Mouse (Mus musculus): ENCODE measurements at regions not wholly inside any gene's neighbourhood (a gene's known extent, or its start where the extent isn't known, plus 50 kb on each side); places are given as distances from the start of the nearest gene placed in this dataset.
"Not testable (repeated sequence)": the region's sequence is repeated elsewhere in the genome, so short reads cannot be mapped to it uniquely, and the experiment has no call there.

DNA sequence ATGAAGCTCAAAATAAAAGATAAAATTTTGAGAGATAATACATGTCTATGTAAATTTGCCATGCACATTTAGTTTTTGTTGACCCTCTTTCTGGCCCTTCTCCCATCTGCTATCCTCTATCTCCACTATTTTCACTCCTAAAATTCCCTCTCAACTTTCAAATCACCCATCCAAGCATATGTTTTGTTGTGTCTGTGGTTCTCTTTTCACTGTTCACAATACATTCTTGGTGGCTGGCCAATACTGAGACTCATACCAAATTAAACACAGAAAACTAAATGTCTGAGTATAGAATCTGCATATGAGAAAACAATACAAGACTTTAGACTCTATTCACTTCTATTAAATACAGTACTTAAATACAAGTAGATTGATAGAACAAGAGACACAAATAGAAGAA lies 581.2 kb upstream of the Epha5 start:
- TF ChIP-seq MYOD1 (IDR thresholded peaks at IDR 0.05; ENCODE audit: control insufficient read depth, insufficient read length, low read depth): no peak
- no peak for TF ChIP-seq MAX (IDR thresholded peaks at IDR 0.05)
- TF ChIP-seq MYOG (IDR thresholded peaks at IDR 0.05; ENCODE audit: control insufficient read depth, extremely low read depth, insufficient read length): no peak
- no peak for TF ChIP-seq CEBPB (IDR thresholded peaks at IDR 0.05; ENCODE audit: low read depth)
- no peak for TF ChIP-seq CTCF (IDR thresholded peaks at IDR 0.05; ENCODE audit: control insufficient read depth, insufficient read depth, insufficient read length)
- TF ChIP-seq FOSL1 (IDR thresholded peaks at IDR 0.05; ENCODE audit: insufficient read depth, low read length, poor library complexity, severe bottlenecking): no peak
- TF ChIP-seq USF1 (IDR thresholded peaks at IDR 0.05; ENCODE audit: low read depth): no peak
- H3K79me3 ChIP-seq (ENCODE audit: low read depth): no peaks in the 10 kb centered on the region
- H3K79me2 ChIP-seq (ENCODE audit: control insufficient read depth, insufficient read depth): no peaks in the 10 kb centered on the region
- H3K27me3 ChIP-seq (ENCODE audit: control insufficient read depth, insufficient read depth, insufficient read length): no peaks in the 10 kb centered on the region
- H3ac ChIP-seq (ENCODE audit: control insufficient read depth, insufficient read length, low read depth): no peak overlapping the region
- no peaks in the 10 kb centered on the region for H3K36me3 ChIP-seq (ENCODE audit: control insufficient read depth, insufficient read depth)
- no peak overlapping the region for H3K4me3 ChIP-seq (ENCODE audit: insufficient read depth, poor library complexity, severe bottlenecking)

DNA sequence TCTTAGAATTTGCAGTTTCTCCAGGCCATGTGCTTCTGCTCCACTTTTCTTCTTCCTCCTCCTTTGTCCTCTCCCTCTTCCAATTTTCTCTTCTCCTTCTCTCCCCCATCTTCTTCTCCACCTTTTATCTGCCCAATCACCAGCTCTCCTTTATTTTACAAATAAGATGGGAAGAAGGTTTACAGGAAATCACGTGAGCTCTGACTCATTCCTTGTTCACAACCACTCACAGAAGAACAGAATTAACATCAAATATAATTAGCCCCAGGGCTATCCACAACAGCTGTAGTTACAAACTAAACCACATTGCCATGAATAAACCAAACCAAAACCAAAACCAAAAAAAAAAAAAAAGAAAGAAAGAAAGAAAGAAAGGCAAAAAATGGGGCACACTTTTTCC lies 579.5 kb upstream of the Epha5 start:
- TF ChIP-seq USF1 (IDR thresholded peaks at IDR 0.05; ENCODE audit: low read depth): peak; percentile 67
- not testable (repeated sequence) for H3K79me3 ChIP-seq (ENCODE audit: low read depth); H3K36me3 ChIP-seq (ENCODE audit: control insufficient read depth, insufficient read depth); H3K27me3 ChIP-seq (ENCODE audit: control insufficient read depth, insufficient read depth, insufficient read length); H3K4me3 ChIP-seq (ENCODE audit: insufficient read depth, poor library complexity, severe bottlenecking); H3ac ChIP-seq (ENCODE audit: control insufficient read depth, insufficient read length, low read depth); H3K79me2 ChIP-seq (ENCODE audit: control insufficient read depth, insufficient read depth)

Data from C2C12 (cell line).